Mouse (Mus musculus) heart, adult 2 months (tissue): ENCODE results near the gene Spindoc.

ENCODE experiments used
- CTCF ChIP-seq: fragments of 200-600 bp; IDR thresholded peaks from 2 replicates; pipeline ENCODE4 v1.8.1; 2022; ENCODE audit warnings: antibody characterized with exemption, mild to moderate bottlenecking, moderate library complexity
- EP300 ChIP-seq: fragments of 200-500 bp; IDR thresholded peaks from 2 replicates; pipeline ENCODE4 v1.6.1; 2011; ENCODE audit warnings: low read depth, low read length, control low read depth; ENCODE audit not compliant: insufficient read depth
- POLR2A ChIP-seq: fragments of 200-500 bp; IDR thresholded peaks from 2 replicates; pipeline ENCODE4 v1.6.1; 2011; ENCODE audit warnings: mild to moderate bottlenecking, low read depth, low read length, control low read depth; ENCODE audit not compliant: insufficient read depth

DNA sequence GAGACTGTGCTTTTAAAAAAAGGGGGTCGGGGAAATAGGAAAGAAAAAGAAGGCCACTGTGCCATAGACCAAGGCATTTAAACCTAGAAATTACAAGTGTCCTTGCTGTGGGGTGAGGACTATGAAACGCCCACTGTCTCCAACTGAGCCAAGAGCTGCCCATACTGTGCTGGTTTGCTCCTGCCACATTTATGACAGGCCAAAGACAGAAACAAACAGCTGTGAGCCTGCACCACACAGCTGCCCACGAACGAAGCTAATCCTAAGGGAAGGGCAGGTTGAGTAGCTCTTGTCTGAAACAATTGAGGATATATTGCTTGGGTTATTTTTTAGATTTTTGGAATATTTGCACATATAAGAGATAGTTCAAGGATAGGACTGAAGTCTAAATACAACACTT is 66.0 kb downstream of the Spindoc start:
- TF ChIP-seq CTCF (no peak), POLR2A (no peak), EP300 (no peak)
